Mouse (Mus musculus) A20 (cell line): Measurements from ENCODE around the gene Aup1.

Experiments used
- DNase-seq: peaks from one replicate; pipeline ENCODE4 v3.0.0-alpha.2; 2011; ENCODE audit warnings: low read depth, low spot score

The Aup1 gene

DNA sequence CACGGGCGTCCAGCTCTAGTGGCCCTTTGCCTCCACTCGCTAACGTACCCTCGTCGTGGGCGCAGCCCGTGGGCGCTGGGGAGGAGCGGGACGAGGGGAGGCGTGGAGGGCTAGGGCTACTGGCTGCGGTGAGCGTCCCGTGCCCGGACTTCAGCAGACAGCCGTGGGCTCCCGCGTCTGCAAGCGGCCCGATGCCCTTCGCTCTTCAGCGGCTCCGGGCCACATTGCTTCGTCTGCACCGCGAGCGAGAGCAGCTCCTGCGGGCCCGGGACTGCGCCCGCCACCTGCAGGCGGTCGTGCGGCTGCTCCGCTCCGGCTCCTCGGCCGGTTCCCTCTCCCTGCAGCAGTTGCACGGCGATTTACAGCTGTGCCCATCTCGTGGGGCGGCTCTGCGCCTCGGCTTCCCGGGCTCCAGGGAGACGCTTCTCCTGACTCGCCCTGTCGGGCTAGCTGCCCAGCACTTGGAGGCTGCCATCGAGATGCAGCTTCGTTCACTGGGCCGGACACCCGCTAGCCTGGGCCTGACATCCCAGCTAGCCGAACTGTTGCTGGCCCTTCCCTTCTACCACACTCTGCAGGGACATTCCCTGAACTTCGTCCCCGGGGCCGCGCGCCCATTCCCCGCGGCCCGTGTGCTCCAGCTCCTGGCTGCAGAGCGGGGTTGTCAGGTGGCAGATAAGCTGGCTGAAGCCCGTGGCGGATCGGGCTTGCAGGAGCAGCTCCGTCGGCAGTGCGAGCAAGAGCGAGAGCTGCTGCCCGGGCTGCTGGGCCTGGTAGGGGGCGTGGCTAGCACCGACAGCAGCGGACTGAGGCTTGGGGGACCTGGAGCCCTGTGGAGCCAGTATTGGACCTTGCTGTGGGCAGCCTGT lies 47.6 kb downstream of the Aup1 start:
- peak; percentile 72 for DNase-seq

DNA sequence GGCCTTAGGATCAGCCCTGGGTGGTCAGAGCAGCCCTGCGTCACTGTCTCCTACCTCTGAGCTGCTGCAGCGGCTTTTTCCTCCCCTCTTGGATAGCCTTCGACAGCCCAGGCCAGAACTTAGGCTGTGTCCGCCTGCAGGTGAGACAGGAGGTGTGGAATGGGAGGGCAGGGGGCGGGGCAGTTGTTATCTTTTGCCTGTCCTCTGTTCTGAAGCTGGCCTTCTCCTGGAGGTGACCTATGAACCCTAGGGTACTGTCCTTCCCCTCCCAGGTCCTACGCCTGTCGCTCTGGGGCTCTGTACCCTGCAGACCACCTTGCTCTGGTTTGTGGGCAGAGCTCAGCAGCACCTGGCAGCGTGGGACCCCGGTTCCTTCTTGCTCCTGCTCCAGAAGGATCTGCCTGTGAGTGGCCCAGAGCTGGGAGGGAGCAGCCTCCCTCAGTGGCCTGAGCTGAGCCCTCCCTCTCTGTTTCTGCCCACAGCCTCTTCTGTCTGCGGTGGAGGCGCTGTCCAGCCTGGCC lies 48.9 kb downstream of the Aup1 start:
- DNase-seq: no peak

DNA sequence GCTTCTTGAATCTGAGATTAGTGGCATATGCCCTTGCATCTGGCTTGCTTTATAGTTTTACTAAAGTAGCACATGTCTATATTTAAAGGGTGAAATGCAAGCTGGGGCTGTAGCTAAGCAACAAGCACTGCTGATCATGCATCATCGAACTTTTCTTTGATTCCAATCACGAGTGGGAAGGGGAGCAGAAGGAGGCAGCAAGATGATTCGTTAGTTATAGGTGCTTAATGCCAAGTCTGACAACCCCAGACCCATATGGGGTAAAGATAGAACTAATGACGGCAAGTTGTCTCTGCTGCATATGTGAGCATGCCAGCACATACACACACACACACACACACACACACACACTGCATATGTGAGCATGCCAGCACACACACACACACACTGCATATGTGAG lies 49.8 kb downstream of the Aup1 start:
- DNase-seq: no peak
